Mouse (Mus musculus) liver, embryonic 11.5 days (tissue): Measurements from ENCODE around the gene 1600014C10Rik. TPM values are rescaled to one million over a fixed set of nuclear protein-coding genes. Genes with fewer than 3 reads are reported as not detected.

Experiments used
- ATAC-seq: fragments of 200-750 bp; cut with Nextera tagmentation; replicated peaks from 2 replicates; pipeline ENCODE4 v1.8.0; 2017; ENCODE audit warnings: moderate number of reproducible peaks, mild to moderate bottlenecking, moderate TSS enrichment, moderate library complexity; ENCODE audit not compliant: low FRiP score
- DNase-seq: peaks from one replicate; pipeline ENCODE4 v3.0.0-alpha.2; 2017; ENCODE audit warnings: low spot score
- H3K27ac ChIP-seq: fragments of 300-500 bp; sonication (generic); 2 replicates; pipeline ENCODE4 v1.5.1; 2014; ENCODE audit warnings: mild to moderate bottlenecking, low read depth, low read length, control low read depth
- H3K27me3 ChIP-seq: fragments of 300-500 bp; sonication (generic); replicated peaks from 2 replicates; pipeline ENCODE4 v1.6.1; 2014; ENCODE audit warnings: low read length, mixed read lengths; ENCODE audit not compliant: control insufficient read depth, insufficient read depth
- H3K36me3 ChIP-seq: fragments of 300-500 bp; sonication (generic); 2 replicates; pipeline ENCODE4 v1.6.1; 2014; ENCODE audit warnings: mild to moderate bottlenecking, low read length, moderate library complexity, mixed read lengths; ENCODE audit not compliant: control insufficient read depth, insufficient read depth
- H3K4me1 ChIP-seq: fragments of 300-500 bp; sonication (generic); replicated peaks from 2 replicates; pipeline ENCODE4 v1.6.1; 2014; ENCODE audit warnings: low read length, mixed read lengths; ENCODE audit not compliant: control insufficient read depth, insufficient read depth
- H3K4me2 ChIP-seq: fragments of 300-500 bp; sonication (generic); 2 replicates; pipeline ENCODE4 v1.6.1; 2014; ENCODE audit warnings: mild to moderate bottlenecking, control low read depth, moderate library complexity
- H3K4me3 ChIP-seq: fragments of 300-500 bp; sonication (generic); 2 replicates; pipeline ENCODE4 v1.5.1; 2014; ENCODE audit warnings: low read depth, low read length, control low read depth
- H3K9ac ChIP-seq: fragments of 300-500 bp; sonication (generic); 2 replicates; pipeline ENCODE4 v1.6.1; 2014; ENCODE audit warnings: low read depth, low read length, control low read depth
- H3K9me3 ChIP-seq: fragments of 300-500 bp; sonication (generic); 2 replicates; pipeline ENCODE4 v1.6.1; 2016; ENCODE audit warnings: low read length, inconsistent platforms, mixed read lengths; ENCODE audit not compliant: control insufficient read depth
- WGBS: fragments of 180-500 bp; shearing (Covaris S2); extraction: QIAGEN DNeasy Blood & Tissue Kit; methylation state at CpG from one replicate; pipeline ENCODE4 v1.1.7; 2014; 5-methylcytosine and 5-hydroxymethylcytosine counted together
- polyA plus RNA-seq: library from polyadenylated mRNA; unstranded; fragments of >200 nt; fragmentation: Nextera tagmentation; extraction: Ambion mirVana; gene quantifications from 2 replicates; pipeline ENCODE4 v1.2.1, GENCODE M21; 2014

Gene 1600014C10Rik
- polyA plus RNA-seq, result 11.9 and 12.4 TPM in 2 replicates

GRCm38 (mm10) chr7:38182962-38183687 is at the start of gene 1600014C10Rik:
1600014C10Rik (plus strand) TSS chr7:38183217.
- peak within 1 kb of the TSS; percentile 74 for H3K27ac ChIP-seq
- H3K4me3 ChIP-seq, result peak within 1 kb of the TSS; percentile 65
- H3K9ac ChIP-seq, result peak within 1 kb of the TSS; percentile 76
- H3K27me3 ChIP-seq, result no peaks in the 10 kb centered on the region
- peaks cover 10% of the 10 kb centered on the region for H3K4me1 ChIP-seq
- H3K9me3 ChIP-seq, result no peaks in the 10 kb centered on the region
- WGBS, result 5% methylated on average over 28 of the region's 28 CpGs
- H3K36me3 ChIP-seq, result no peaks in the 10 kb centered on the region
- DNase-seq (no peak), ATAC-seq (peak; percentile 61)
- H3K4me2 ChIP-seq, result peak within 1 kb of the TSS; percentile 97

GRCm38 (mm10) chr7:38134471-38134870 is 48.5 kb upstream of the 1600014C10Rik start:
- Histone ChIP-seq H3K4me3 (no peak overlapping the region), H3K9me3 (no peaks in the 10 kb centered on the region), H3K4me1 (no peaks in the 10 kb centered on the region), H3K4me2 (no peak overlapping the region), H3K9ac (no peak overlapping the region), H3K27me3 (0 out of 2 replicates have a peak, but pooled peaks cover 2% of the 10 kb centered on the region), H3K27ac (no peak overlapping the region), H3K36me3 (no peaks in the 10 kb centered on the region)
- DNase-seq (no peak), ATAC-seq (no peak)
- WGBS, result 70% methylated on average over 5 of the region's 5 CpGs

- 42% methylated on average over 9 of the region's 9 CpGs for WGBS
- ATAC-seq, result no peak
Measured at GRCm38 (mm10) chr7:38140324-38140723, 42.7 kb upstream of the 1600014C10Rik start.

GRCm38 (mm10) chr7:38141747-38142545 is 41.1 kb upstream of the 1600014C10Rik start:
- Histone ChIP-seq H3K36me3 (no peaks in the 10 kb centered on the region), H3K4me1 (no peaks in the 10 kb centered on the region), H3K9ac (no peak overlapping the region), H3K4me2 (no peak overlapping the region), H3K9me3 (no peaks in the 10 kb centered on the region), H3K27me3 (no peaks in the 10 kb centered on the region), H3K4me3 (no peak overlapping the region), H3K27ac (no peak overlapping the region)
- ATAC-seq (peak; percentile 68), DNase-seq (peak; percentile 82)
- WGBS, result 61% methylated on average over 13 of the region's 13 CpGs

More at GRCm38 (mm10) chr7:38140324-38140723, 42.7 kb upstream of the 1600014C10Rik start:
- Histone ChIP-seq H3K4me2 (no peak overlapping the region), H3K9me3 (no peaks in the 10 kb centered on the region), H3K27ac (no peak overlapping the region), H3K27me3 (no peaks in the 10 kb centered on the region), H3K36me3 (no peaks in the 10 kb centered on the region), H3K9ac (no peak overlapping the region), H3K4me1 (no peaks in the 10 kb centered on the region), H3K4me3 (no peak overlapping the region)
- DNase-seq, result no peak

GRCm38 (mm10) chr7:38147477-38147876 is 35.5 kb upstream of the 1600014C10Rik start:
- Histone ChIP-seq H3K4me3 (no peak overlapping the region), H3K36me3 (no peaks in the 10 kb centered on the region), H3K27ac (no peak overlapping the region), H3K27me3 (no peaks in the 10 kb centered on the region), H3K4me1 (no peaks in the 10 kb centered on the region), H3K9me3 (no peaks in the 10 kb centered on the region), H3K4me2 (no peak overlapping the region), H3K9ac (no peak overlapping the region)
- DNase-seq, result no peak
- 79% methylated on average over 6 of the region's 6 CpGs for WGBS
- no peak for ATAC-seq

- Histone ChIP-seq H3K4me1 (no peaks in the 10 kb centered on the region), H3K27ac (no peak overlapping the region), H3K4me3 (no peak overlapping the region), H3K9me3 (no peaks in the 10 kb centered on the region), H3K27me3 (no peaks in the 10 kb centered on the region), H3K36me3 (no peaks in the 10 kb centered on the region), H3K4me2 (no peak overlapping the region), H3K9ac (no peak overlapping the region)
- ATAC-seq (no peak), DNase-seq (no peak)
- WGBS, result 70% methylated on average over 13 of the region's 14 CpGs
Measured at GRCm38 (mm10) chr7:38151706-38152312, 31.2 kb upstream of the 1600014C10Rik start.

- 70% methylated on average over 3 of the region's 3 CpGs for WGBS
- H3K27ac ChIP-seq, result no peak overlapping the region
- DNase-seq, result no peak
- no peak for ATAC-seq
- no peaks in the 10 kb centered on the region for H3K27me3 ChIP-seq
- no peaks in the 10 kb centered on the region for H3K36me3 ChIP-seq
- no peaks in the 10 kb centered on the region for H3K4me1 ChIP-seq
- no peaks in the 10 kb centered on the region for H3K9me3 ChIP-seq
- no peak overlapping the region for H3K4me3 ChIP-seq
- no peak overlapping the region for H3K9ac ChIP-seq
- H3K4me2 ChIP-seq, result no peak overlapping the region
Measured at GRCm38 (mm10) chr7:38152571-38152970, 30.4 kb upstream of the 1600014C10Rik start.

- Histone ChIP-seq H3K36me3 (no peaks in the 10 kb centered on the region), H3K27ac (no peak overlapping the region), H3K4me3 (no peak overlapping the region), H3K9ac (no peak overlapping the region), H3K27me3 (no peaks in the 10 kb centered on the region), H3K4me2 (no peak overlapping the region), H3K9me3 (no peaks in the 10 kb centered on the region), H3K4me1 (no peaks in the 10 kb centered on the region)
- no peak for DNase-seq
- WGBS, result 52% methylated on average over 5 of the region's 5 CpGs
- ATAC-seq, result no peak
Measured at GRCm38 (mm10) chr7:38155829-38156228, 27.2 kb upstream of the 1600014C10Rik start.
